Mouse (Mus musculus) bone marrow macrophage, adult 2 months (primary cell): ENCODE measurements around the gene Mpp3. TPM values are rescaled to one million over a fixed set of nuclear protein-coding genes. Genes with fewer than 3 reads are reported as not detected.

Experiments used
- H3K27ac ChIP-seq: 2 replicates; pipeline ENCODE4 v1.5.1; 2012; ENCODE audit warnings: low read depth, low read length; ENCODE audit not compliant: insufficient read depth
- H3K4me1 ChIP-seq: 2 replicates; pipeline ENCODE4 v1.6.1; 2012; ENCODE audit warnings: low read length; ENCODE audit not compliant: control insufficient read depth, insufficient read depth
- H3K4me3 ChIP-seq: 2 replicates; pipeline ENCODE4 v1.5.1; 2012; ENCODE audit warnings: mild to moderate bottlenecking, low read length, moderate library complexity; ENCODE audit not compliant: insufficient read depth
- CTCF ChIP-seq: IDR thresholded peaks from 2 replicates; pipeline ENCODE4 v1.5.1; 2012; ENCODE audit warnings: low read depth, mild to moderate bottlenecking, low read length, moderate library complexity
- POLR2A ChIP-seq: IDR thresholded peaks from 2 replicates; pipeline ENCODE4 v1.6.1; 2012; ENCODE audit warnings: mild to moderate bottlenecking, low read depth, low read length, borderline replicate concordance
- polyA plus RNA-seq: library from polyadenylated mRNA; stranded (reverse); fragments of >200 nt; gene quantifications from 2 replicates; pipeline ENCODE4 v1.2.4, GENCODE M21; 2012; ENCODE audit not compliant: missing spikeins, insufficient read depth, insufficient read length

Gene Mpp3
- polyA plus RNA-seq: 0.31 TPM in 1 of 2 replicates, not detected in the other

GRCm38 (mm10) chr11:102028087-102028816, at the start of gene Mpp3:
Gene Mpp3, minus strand, starts transcription at chr11:102028461.
- no peak for TF ChIP-seq POLR2A
- no peak for TF ChIP-seq CTCF
- Histone ChIP-seq H3K27ac (no peak within 1 kb of the TSS), H3K4me3 (no peak within 1 kb of the TSS), H3K4me1 (no peaks in the 10 kb centered on the region)

DNA sequence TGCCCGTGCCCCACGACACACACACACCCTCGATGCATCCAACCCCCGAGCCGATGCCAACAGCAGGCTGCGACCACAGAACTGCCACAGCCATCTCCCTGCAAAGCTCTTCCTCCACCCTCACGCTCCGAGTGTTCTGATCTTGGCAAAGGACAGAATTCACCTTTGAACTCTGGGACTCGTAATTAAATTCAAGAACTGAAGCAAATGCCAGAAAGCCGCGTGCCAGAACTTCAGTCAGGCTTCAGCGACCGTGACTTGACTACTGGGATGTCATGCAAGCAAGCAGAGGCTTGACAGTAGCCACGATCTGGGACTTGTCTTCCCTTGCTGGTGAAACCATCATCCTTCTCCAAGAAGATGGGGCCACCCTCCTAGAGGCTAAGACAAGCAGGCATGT, 45.5 kb upstream of the Mpp3 start:
- H3K4me3 ChIP-seq: no peak overlapping the region
- TF ChIP-seq POLR2A (no peak), CTCF (no peak)
- H3K27ac ChIP-seq: no peak overlapping the region
- no peaks in the 10 kb centered on the region for H3K4me1 ChIP-seq

GRCm38 (mm10) chr11:102072729-102073128, 44.5 kb upstream of the Mpp3 start:
- Histone ChIP-seq H3K27ac (no peak overlapping the region), H3K4me1 (no peaks in the 10 kb centered on the region), H3K4me3 (no peak overlapping the region)
- TF ChIP-seq CTCF (no peak), POLR2A (no peak)

- TF ChIP-seq CTCF (no peak), POLR2A (no peak)
- Histone ChIP-seq H3K27ac (no peak overlapping the region), H3K4me1 (no peaks in the 10 kb centered on the region), H3K4me3 (no peak overlapping the region)
These were observed 42.2 kb upstream of the Mpp3 start for GRCm38 (mm10) chr11:102070426-102070825.

- no peaks in the 10 kb centered on the region for H3K4me1 ChIP-seq
- TF ChIP-seq CTCF: no peak
- no peak for TF ChIP-seq POLR2A
- H3K4me3 ChIP-seq: no peak overlapping the region
- no peak overlapping the region for H3K27ac ChIP-seq
These were observed 41.4 kb upstream of the Mpp3 start for GRCm38 (mm10) chr11:102069633-102070032.

DNA sequence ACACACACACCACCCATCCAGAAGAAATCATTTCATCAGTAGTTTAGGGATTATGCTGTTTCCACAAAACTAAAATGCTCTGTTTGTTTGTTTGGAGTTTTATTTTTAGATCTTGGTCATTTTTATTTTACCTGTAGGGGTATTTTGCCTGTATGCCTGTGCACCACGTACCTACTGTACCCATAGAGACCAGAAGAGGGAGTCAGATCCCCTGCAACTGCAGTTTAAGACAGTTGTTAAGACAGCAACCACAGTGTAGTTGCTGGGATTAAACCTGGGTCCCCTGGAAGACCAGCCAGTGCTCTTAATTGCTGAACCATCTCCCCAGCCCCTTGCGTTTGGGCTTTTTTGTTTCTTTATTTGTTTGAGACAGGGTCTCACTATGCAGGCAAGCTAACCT, 40.7 kb upstream of the Mpp3 start:
- TF ChIP-seq CTCF (no peak), POLR2A (no peak)
- Histone ChIP-seq H3K27ac (no peak overlapping the region), H3K4me3 (no peak overlapping the region), H3K4me1 (no peaks in the 10 kb centered on the region)

- no peak overlapping the region for H3K4me3 ChIP-seq
- TF ChIP-seq POLR2A (no peak), CTCF (no peak)
- H3K4me1 ChIP-seq: no peaks in the 10 kb centered on the region
- no peak overlapping the region for H3K27ac ChIP-seq
These were observed 34.8 kb upstream of the Mpp3 start for GRCm38 (mm10) chr11:102063076-102063475.

GRCm38 (mm10) chr11:102061941-102062473, 33.7 kb upstream of the Mpp3 start:
- Histone ChIP-seq H3K4me3 (no peak overlapping the region), H3K4me1 (no peaks in the 10 kb centered on the region), H3K27ac (no peak overlapping the region)
- TF ChIP-seq CTCF: no peak
- TF ChIP-seq POLR2A: no peak

GRCm38 (mm10) chr11:102061236-102061940, 33.1 kb upstream of the Mpp3 start:
- Histone ChIP-seq H3K4me3 (peak overlapping the region; percentile 57), H3K4me1 (no peaks in the 10 kb centered on the region), H3K27ac (no peak overlapping the region)
- TF ChIP-seq POLR2A (no peak), CTCF (peak; percentile 64)

GRCm38 (mm10) chr11:102053847-102054246, 25.6 kb upstream of the Mpp3 start:
- H3K4me1 ChIP-seq: no peaks in the 10 kb centered on the region
- TF ChIP-seq CTCF (no peak), POLR2A (no peak)
- H3K4me3 ChIP-seq: no peak overlapping the region
- no peak overlapping the region for H3K27ac ChIP-seq
